Comparison of ENCODE assay signal across 23 mouse cellular contexts in genomic region chrX:6536636-6537035, GRCm38 (mm10).
DNase-seq lines count a peak whose midpoint lies in the region; ATAC-seq and TF ChIP-seq lines count a peak whose summit lies in the region.
"Had no signal": no experiment of that assay in that cellular context is flagged by ENCODE, and none has a peak within 500 bp of the region (broad histone marks: within the 10 kb centered on the region; RNA-seq: fewer than 3 reads in every experiment).

No protein-coding gene starts in this region.

- H3K36me3 ChIP-seq in heart, embryonic 10.5 days = no peaks in the 10 kb centered on the region
- no peaks in the 10 kb centered on the region for H3K36me3 ChIP-seq in myocyte (ENCODE audit: control insufficient read depth, insufficient read depth)
- H3K36me3 ChIP-seq in midbrain, embryonic 14.5 days (ENCODE audit: control insufficient read depth, insufficient read depth, low read length) = no peaks in the 10 kb centered on the region
- H3K36me3 ChIP-seq: embryonic facial prominence, embryonic 12.5 days; embryonic facial prominence, embryonic 15.5 days; hindbrain, embryonic 12.5 days; hindbrain, embryonic 15.5 days had no signal

- no peak overlapping the region for H3K4me3 ChIP-seq in gastrocnemius, adult 2 months
- H3K4me3 ChIP-seq in heart, embryonic 10.5 days = no peak overlapping the region
- no peak overlapping the region for H3K4me3 ChIP-seq in myocyte
- H3K4me3 ChIP-seq in midbrain, embryonic 14.5 days (replicated peaks; ENCODE audit: low read depth, low read length) = no peak overlapping the region
- H3K4me3 ChIP-seq in lung, adult 2 months (replicated peaks; ENCODE audit: extremely low read depth, low read depth, low read length) = no peak overlapping the region
- H3K4me3 ChIP-seq: embryonic facial prominence, embryonic 12.5 days; embryonic facial prominence, embryonic 15.5 days; hindbrain, embryonic 12.5 days; hindbrain, embryonic 15.5 days had no signal

- peak overlapping the region; percentile 8 for H3K4me2 ChIP-seq in myocyte (ENCODE audit: low read depth)
- no peak overlapping the region for H3K4me2 ChIP-seq in midbrain, embryonic 14.5 days (ENCODE audit: low read length)
- H3K4me2 ChIP-seq: embryonic facial prominence, embryonic 12.5 days; embryonic facial prominence, embryonic 15.5 days; hindbrain, embryonic 12.5 days; hindbrain, embryonic 15.5 days had no signal

- no peak for TF ChIP-seq POLR2A in myocyte (IDR thresholded peaks at IDR 0.05; ENCODE audit: insufficient read length, low read depth)
- no peak for TF ChIP-seq POLR2A in lung, adult 2 months (IDR thresholded peaks at IDR 0.05; ENCODE audit: borderline replicate concordance, extremely low read depth, low read depth, low read length)

- H3ac ChIP-seq in myocyte (ENCODE audit: control insufficient read depth, insufficient read length) = no peak overlapping the region

- H3K79me2 ChIP-seq in myocyte (ENCODE audit: control insufficient read depth, insufficient read depth) = no peaks in the 10 kb centered on the region

- H3K9ac ChIP-seq in midbrain, embryonic 14.5 days (replicated peaks; ENCODE audit: low read length) = no peak overlapping the region
- H3K9ac ChIP-seq: embryonic facial prominence, embryonic 12.5 days; embryonic facial prominence, embryonic 15.5 days; forebrain, postnatal 0 days; hindbrain, embryonic 12.5 days; hindbrain, embryonic 15.5 days had no signal

- no peak for DNase-seq in gastrocnemius, adult 2 months
- DNase-seq in gastrocnemius, adult 18-20 months (ENCODE audit: low spot score) = no peak
- DNase-seq in heart, adult 9 months (ENCODE audit: low spot score in 2 of 2) = peak; percentile 2 to 3
- DNase-seq in heart, embryonic 10.5 days (ENCODE audit: low spot score) = no peak
- peak; percentile 17 for DNase-seq in NIH3T3 (ENCODE audit: low read depth)
- DNase-seq in midbrain, embryonic 14.5 days = no peak
- DNase-seq in lung, adult 2 months = no peak
- DNase-seq: adrenal gland, adult 2 months; adrenal gland, postnatal 14 days; cerebellum, adult 11 months; cerebellum, adult 2 months; cerebellum, adult 9-11 months; cerebellum, postnatal 25 days; forebrain, postnatal 0 days; gastrocnemius, postnatal 14 days; kidney, adult 2 months had no signal

- no peak for ATAC-seq in midbrain, embryonic 14.5 days (ENCODE audit: low FRiP score, low TSS enrichment)
- ATAC-seq: forebrain, embryonic 14.5 days; forebrain, postnatal 0 days; intestine, postnatal 0 days had no signal

- no peaks in the 10 kb centered on the region for H3K4me1 ChIP-seq in heart, embryonic 10.5 days
- H3K4me1 ChIP-seq in midbrain, embryonic 14.5 days (ENCODE audit: control insufficient read depth, insufficient read depth, low read length) = no peaks in the 10 kb centered on the region
- H3K4me1 ChIP-seq in lung, adult 2 months (ENCODE audit: control insufficient read depth, insufficient read depth, low read length) = no peaks in the 10 kb centered on the region
- H3K4me1 ChIP-seq: embryonic facial prominence, embryonic 12.5 days; embryonic facial prominence, embryonic 15.5 days; hindbrain, embryonic 12.5 days; hindbrain, embryonic 15.5 days had no signal

- no peaks in the 10 kb centered on the region for H3K9me3 ChIP-seq in heart, embryonic 10.5 days
- no peaks in the 10 kb centered on the region for H3K9me3 ChIP-seq in midbrain, embryonic 14.5 days (ENCODE audit: control insufficient read depth, low read length)
- H3K9me3 ChIP-seq: embryonic facial prominence, embryonic 12.5 days; embryonic facial prominence, embryonic 15.5 days; hindbrain, embryonic 12.5 days; hindbrain, embryonic 15.5 days had no signal

- intact Hi-C loops in gastrocnemius, adult 2 months (cut with DNase I) = loop anchor here (5.0 kb wide), 1 partner anchor 41 kb away; no protein-coding TSS in a partner anchor

- H3K27ac ChIP-seq in gastrocnemius, adult 2 months = peak overlapping the region; percentile 72; the same call in 1 of the 2 replicates
- H3K27ac ChIP-seq in heart, embryonic 10.5 days = no peak overlapping the region
- H3K27ac ChIP-seq in midbrain, embryonic 14.5 days (replicated peaks; ENCODE audit: low read depth, low read length) = no peak overlapping the region
- H3K27ac ChIP-seq: embryonic facial prominence, embryonic 12.5 days; embryonic facial prominence, embryonic 15.5 days; hindbrain, embryonic 12.5 days; hindbrain, embryonic 15.5 days had no signal

- no peaks in the 10 kb centered on the region for H3K27me3 ChIP-seq in heart, embryonic 10.5 days (ENCODE audit: insufficient read depth, poor library complexity, severe bottlenecking)
- H3K27me3 ChIP-seq in myocyte (ENCODE audit: control insufficient read depth, insufficient read depth, insufficient read length) = no peaks in the 10 kb centered on the region
- H3K27me3 ChIP-seq in midbrain, embryonic 14.5 days (ENCODE audit: control insufficient read depth, insufficient read depth, low read length) = no peaks in the 10 kb centered on the region
- H3K27me3 ChIP-seq: embryonic facial prominence, embryonic 12.5 days; embryonic facial prominence, embryonic 15.5 days; hindbrain, embryonic 12.5 days; hindbrain, embryonic 15.5 days had no signal

- TF ChIP-seq CTCF in gastrocnemius, adult 2 months (IDR thresholded peaks at IDR 0.05) = no peak
- TF ChIP-seq CTCF in lung, adult 2 months (IDR thresholded peaks at IDR 0.05; ENCODE audit: insufficient read depth, low read length) = no peak

- 70% methylated on average over 2 of the region's 2 CpGs for WGBS in heart, embryonic 10.5 days
- WGBS in midbrain, embryonic 14.5 days = 86% methylated on average over 2 of the region's 2 CpGs
- 67% methylated on average over 2 of the region's 2 CpGs for WGBS in lung, adult 2 months

TF ChIP-seq in myocyte, 11 proteins besides CTCF, POLR2A, EP300 and RAD21:
- no peak for TF ChIP-seq POLR2AphosphoS2 (IDR thresholded peaks at IDR 0.05; ENCODE audit: insufficient read length, low read depth)
- TF ChIP-seq E2F4 (IDR thresholded peaks at IDR 0.05; ENCODE audit: insufficient read depth) = no peak

Comparison
In these comparisons a context has a peak if more than half of its experiments do, and no peak if none do; other contexts are left out.
1. DNase-seq: peak in heart, adult 9 months (2 of 2) and NIH3T3 (single experiment); none in gastrocnemius, adult 2 months (single experiment), gastrocnemius, adult 18-20 months (single experiment), heart, embryonic 10.5 days (single experiment), midbrain, embryonic 14.5 days (single experiment) and lung, adult 2 months (single experiment).